Mouse (Mus musculus): ENCODE results near the gene Spata3. TPM values are rescaled to one million over a fixed set of nuclear protein-coding genes. Genes with fewer than 3 reads are reported as not detected.

Gene Spata3
- polyA plus RNA-seq, 1 experiment from 2014 or later: not detected

DNA sequence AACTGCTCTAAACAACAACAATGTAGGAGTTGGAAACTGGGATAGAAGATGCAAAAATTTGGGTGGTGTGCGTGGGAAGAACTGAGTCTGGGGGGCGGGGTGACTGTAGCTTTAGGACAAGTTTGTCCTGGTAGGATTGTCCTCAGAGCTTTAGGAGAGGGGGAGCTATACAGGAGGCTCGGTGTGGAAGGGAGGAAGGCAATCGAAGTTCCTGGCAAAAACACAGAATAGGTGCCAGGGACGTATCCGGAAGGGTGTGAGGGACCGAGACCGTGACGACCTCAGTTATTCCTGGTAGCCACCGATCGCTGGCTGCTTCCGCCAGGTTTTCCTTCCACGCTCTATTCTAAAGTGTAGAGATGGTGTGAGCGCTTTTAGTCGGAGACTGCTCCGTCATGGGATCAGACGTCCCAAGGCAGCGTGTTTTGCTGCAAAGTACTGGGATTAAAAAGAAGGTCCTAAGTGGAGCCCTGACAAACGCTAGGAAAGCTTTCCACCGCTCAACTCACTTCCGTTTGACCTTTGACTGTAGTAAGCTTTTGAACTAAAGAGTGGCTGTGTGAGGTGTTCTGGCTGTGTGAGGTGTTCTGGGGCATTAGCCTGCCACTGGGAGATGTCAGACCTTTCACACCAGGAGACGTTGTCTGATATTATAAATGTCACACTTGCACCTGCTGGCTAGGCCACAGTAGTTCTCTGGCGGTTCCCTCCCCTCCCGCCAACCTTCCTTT is 30.4 kb downstream of the Spata3 start:
- H3K4me3 ChIP-seq (ENCODE audit: low read length): peak overlapping the region; percentile 58
- H3K9ac ChIP-seq (replicated peaks; ENCODE audit: low read length): no peak overlapping the region; the same call in 1 of the 2 replicates
- 9% methylated on average over 24 of the region's 24 CpGs for WGBS
- H3K4me1 ChIP-seq (ENCODE audit: insufficient read depth, low read length): peaks cover 8% of the 10 kb centered on the region; the same call in 1 of the 2 replicates
- H3K27me3 ChIP-seq (ENCODE audit: insufficient read depth, low read length): peaks cover 46% of the 10 kb centered on the region
- no peak for ATAC-seq (ENCODE audit: low FRiP score, low TSS enrichment)
- no peak overlapping the region for H3K27ac ChIP-seq (ENCODE audit: low read length)
- no peaks in the 10 kb centered on the region for H3K36me3 ChIP-seq (ENCODE audit: insufficient read depth, low read length)
- peak overlapping the region; percentile 99 for H3K4me2 ChIP-seq (replicated peaks; ENCODE audit: low read depth, low read length)
- peaks cover 4% of the 10 kb centered on the region; the same call in 1 of the 2 replicates for H3K9me3 ChIP-seq (ENCODE audit: low read length)

- no peak for ATAC-seq (ENCODE audit: low FRiP score, low TSS enrichment)
- Histone ChIP-seq H3K9ac (replicated peaks; ENCODE audit: low read length) (no peak overlapping the region), H3K9me3 (ENCODE audit: low read length) (no peaks in the 10 kb centered on the region), H3K4me3 (ENCODE audit: low read length) (no peak overlapping the region), H3K27ac (ENCODE audit: low read length) (no peak overlapping the region), H3K4me2 (replicated peaks; ENCODE audit: low read depth, low read length) (no peak overlapping the region), H3K36me3 (ENCODE audit: insufficient read depth, low read length) (no peaks in the 10 kb centered on the region), H3K27me3 (ENCODE audit: insufficient read depth, low read length) (peaks cover 46% of the 10 kb centered on the region), H3K4me1 (ENCODE audit: insufficient read depth, low read length) (peaks cover 8% of the 10 kb centered on the region; the same call in 1 of the 2 replicates)
- WGBS: 78% methylated on average over 4 of the region's 4 CpGs
Observed at GRCm38 (mm10) chr1:86048231-86048630, 31.6 kb downstream of the Spata3 start.

DNA sequence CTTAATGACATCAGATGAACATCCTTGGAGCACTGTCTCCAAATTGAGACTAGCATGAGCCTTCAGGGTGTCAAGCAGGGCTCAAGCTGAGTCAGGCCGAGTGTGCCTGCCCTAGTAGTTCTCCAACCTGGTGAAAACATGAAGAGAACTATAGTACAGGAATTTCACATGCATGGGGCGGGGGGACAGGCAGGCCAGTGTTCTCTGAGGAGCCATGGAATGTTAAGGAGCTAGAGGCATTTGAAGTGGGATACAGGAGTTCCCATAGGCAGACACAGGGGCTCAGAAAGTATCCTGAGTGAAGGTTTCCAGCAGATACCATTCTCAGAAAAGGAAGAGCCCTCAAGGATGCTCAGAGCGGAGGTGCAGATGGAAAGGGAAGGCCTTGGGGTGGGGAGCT is 32.1 kb downstream of the Spata3 start:
- Histone ChIP-seq H3K27me3 (ENCODE audit: insufficient read depth, low read length) (peaks cover 43% of the 10 kb centered on the region), H3K4me1 (ENCODE audit: insufficient read depth, low read length) (peaks cover 8% of the 10 kb centered on the region; the same call in 1 of the 2 replicates), H3K9ac (replicated peaks; ENCODE audit: low read length) (no peak overlapping the region), H3K4me2 (replicated peaks; ENCODE audit: low read depth, low read length) (no peak overlapping the region), H3K27ac (ENCODE audit: low read length) (no peak overlapping the region), H3K36me3 (ENCODE audit: insufficient read depth, low read length) (no peaks in the 10 kb centered on the region), H3K4me3 (ENCODE audit: low read length) (no peak overlapping the region), H3K9me3 (ENCODE audit: low read length) (no peaks in the 10 kb centered on the region)
- 87% methylated on average over 3 of the region's 3 CpGs for WGBS
- no peak for ATAC-seq (ENCODE audit: low FRiP score, low TSS enrichment)

GRCm38 (mm10) chr1:86053198-86053921 is 36.7 kb downstream of the Spata3 start:
- WGBS: 84% methylated on average over 12 of the region's 12 CpGs
- Histone ChIP-seq H3K27me3 (ENCODE audit: insufficient read depth, low read length) (peaks cover 4% of the 10 kb centered on the region), H3K9me3 (ENCODE audit: low read length) (no peaks in the 10 kb centered on the region), H3K36me3 (ENCODE audit: insufficient read depth, low read length) (no peaks in the 10 kb centered on the region), H3K27ac (ENCODE audit: low read length) (no peak overlapping the region), H3K4me1 (ENCODE audit: insufficient read depth, low read length) (no peaks in the 10 kb centered on the region), H3K9ac (replicated peaks; ENCODE audit: low read length) (no peak overlapping the region), H3K4me3 (ENCODE audit: low read length) (no peak overlapping the region), H3K4me2 (replicated peaks; ENCODE audit: low read depth, low read length) (no peak overlapping the region)
- ATAC-seq (ENCODE audit: low FRiP score, low TSS enrichment): no peak

- H3K4me1 ChIP-seq (ENCODE audit: insufficient read depth, low read length): peaks cover 4% of the 10 kb centered on the region
- 51% methylated on average over 3 of the region's 3 CpGs for WGBS
- ATAC-seq (ENCODE audit: low FRiP score, low TSS enrichment): no peak
Observed at GRCm38 (mm10) chr1:86054943-86055342, 38.3 kb downstream of the Spata3 start.

GRCm38 (mm10) chr1:86056284-86056683 is 39.7 kb downstream of the Spata3 start:
- no peaks in the 10 kb centered on the region for H3K9me3 ChIP-seq (ENCODE audit: low read length)
- 92% methylated on average over 4 of the region's 4 CpGs for WGBS

More at GRCm38 (mm10) chr1:86054943-86055342, 38.3 kb downstream of the Spata3 start:
- Histone ChIP-seq H3K27ac (ENCODE audit: low read length) (no peak overlapping the region), H3K9me3 (ENCODE audit: low read length) (no peaks in the 10 kb centered on the region), H3K27me3 (ENCODE audit: insufficient read depth, low read length) (no peaks in the 10 kb centered on the region), H3K4me3 (ENCODE audit: low read length) (no peak overlapping the region), H3K36me3 (ENCODE audit: insufficient read depth, low read length) (no peaks in the 10 kb centered on the region), H3K4me2 (replicated peaks; ENCODE audit: low read depth, low read length) (no peak overlapping the region), H3K9ac (replicated peaks; ENCODE audit: low read length) (no peak overlapping the region)

GRCm38 (mm10) chr1:86058856-86059769 is 42.5 kb downstream of the Spata3 start:
- ATAC-seq (ENCODE audit: low FRiP score, low TSS enrichment): peak; percentile 90
- WGBS: 8% methylated on average over 21 of the region's 21 CpGs
- H3K4me3 ChIP-seq (ENCODE audit: low read length): peak overlapping the region; percentile 48
- no peaks in the 10 kb centered on the region for H3K27me3 ChIP-seq (ENCODE audit: insufficient read depth, low read length)
- H3K27ac ChIP-seq (ENCODE audit: low read length): peak overlapping the region; percentile 62
- peak overlapping the region; percentile 66 for H3K4me2 ChIP-seq (replicated peaks; ENCODE audit: low read depth, low read length)
- H3K36me3 ChIP-seq (ENCODE audit: insufficient read depth, low read length): no peaks in the 10 kb centered on the region
- no peaks in the 10 kb centered on the region for H3K9me3 ChIP-seq (ENCODE audit: low read length)
- peak overlapping the region; percentile 59 for H3K9ac ChIP-seq (replicated peaks; ENCODE audit: low read length)
- H3K4me1 ChIP-seq (ENCODE audit: insufficient read depth, low read length): peaks cover 4% of the 10 kb centered on the region

More at GRCm38 (mm10) chr1:86056284-86056683, 39.7 kb downstream of the Spata3 start:
- Histone ChIP-seq H3K9ac (replicated peaks; ENCODE audit: low read length) (no peak overlapping the region), H3K27me3 (ENCODE audit: insufficient read depth, low read length) (no peaks in the 10 kb centered on the region), H3K27ac (ENCODE audit: low read length) (no peak overlapping the region), H3K4me3 (ENCODE audit: low read length) (no peak overlapping the region), H3K4me2 (replicated peaks; ENCODE audit: low read depth, low read length) (no peak overlapping the region), H3K4me1 (ENCODE audit: insufficient read depth, low read length) (peaks cover 4% of the 10 kb centered on the region), H3K36me3 (ENCODE audit: insufficient read depth, low read length) (no peaks in the 10 kb centered on the region)
- ATAC-seq (ENCODE audit: low FRiP score, low TSS enrichment): no peak

GRCm38 (mm10) chr1:86062523-86062922 is 45.9 kb downstream of the Spata3 start:
- no peak overlapping the region for H3K27ac ChIP-seq (ENCODE audit: low read length)
- H3K4me3 ChIP-seq (ENCODE audit: low read length): no peak overlapping the region
- H3K9me3 ChIP-seq (ENCODE audit: low read length): no peaks in the 10 kb centered on the region
- 76% methylated on average over 6 of the region's 6 CpGs for WGBS
- H3K36me3 ChIP-seq (ENCODE audit: insufficient read depth, low read length): no peaks in the 10 kb centered on the region
- H3K27me3 ChIP-seq (ENCODE audit: insufficient read depth, low read length): no peaks in the 10 kb centered on the region
- peaks cover 16% of the 10 kb centered on the region for H3K4me1 ChIP-seq (ENCODE audit: insufficient read depth, low read length)
- H3K9ac ChIP-seq (replicated peaks; ENCODE audit: low read length): no peak overlapping the region
- no peak for ATAC-seq (ENCODE audit: low FRiP score, low TSS enrichment)
- H3K4me2 ChIP-seq (replicated peaks; ENCODE audit: low read depth, low read length): no peak overlapping the region

- Histone ChIP-seq H3K27ac (ENCODE audit: low read length) (peak within 1 kb of the TSS; percentile 59), H3K27me3 (ENCODE audit: insufficient read depth, low read length) (no peaks in the 10 kb centered on the region), H3K4me3 (ENCODE audit: low read length) (peak within 1 kb of the TSS; percentile 85), H3K4me1 (ENCODE audit: insufficient read depth, low read length) (peaks cover 12% of the 10 kb centered on the region), H3K36me3 (ENCODE audit: insufficient read depth, low read length) (no peaks in the 10 kb centered on the region), H3K9me3 (ENCODE audit: low read length) (no peaks in the 10 kb centered on the region), H3K9ac (replicated peaks; ENCODE audit: low read length) (peak within 1 kb of the TSS; percentile 94), H3K4me2 (replicated peaks; ENCODE audit: low read depth, low read length) (peak within 1 kb of the TSS; percentile 85)
- peak; percentile 94 for ATAC-seq (ENCODE audit: low FRiP score, low TSS enrichment)
- under 1% methylated on average over 47 of the region's 47 CpGs for WGBS
Observed at GRCm38 (mm10) chr1:86064271-86064991, 47.8 kb downstream of the Spata3 start, which contains the start of gene Psmd1. Gene Psmd1 (plus strand): TSS chr1:86064387.
